Mouse (Mus musculus) frontal cortex, adult (tissue): Measurements from ENCODE around the gene Atp5mpl.

Source experiments
- ATAC-seq: cut with Nextera tagmentation; 2 replicates; pipeline ENCODE4 v1.9.2; 2017; ENCODE audit warnings: mild to moderate bottlenecking, moderate library complexity, mixed read lengths; ENCODE audit not compliant: low TSS enrichment

Atp5mpl gene

DNA sequence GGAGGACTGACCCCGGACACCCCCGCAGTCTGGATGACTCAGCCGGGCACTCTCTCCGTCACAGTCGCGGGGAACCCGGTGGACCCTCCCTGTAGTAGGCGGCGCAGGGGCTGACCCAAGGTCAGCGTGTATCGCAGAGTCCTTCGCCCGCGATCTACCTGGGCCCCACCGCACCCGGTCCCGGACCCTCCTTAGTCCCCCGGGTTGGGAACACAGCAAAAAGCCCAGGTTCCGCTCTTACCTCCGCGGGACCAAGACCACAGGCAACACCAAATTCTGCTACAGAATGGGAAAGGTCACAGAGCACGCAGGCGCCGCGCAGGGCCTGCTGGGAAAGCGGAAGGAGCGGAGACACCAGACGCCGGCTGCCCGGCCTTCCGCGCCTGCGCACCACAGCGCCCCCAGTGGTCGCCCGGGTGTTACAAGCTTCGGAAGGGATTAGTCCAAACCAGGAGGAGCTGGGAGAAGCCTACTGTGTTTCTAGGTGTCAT lies at the start of gene Atp5mpl:
Atp5mpl (minus strand) TSS at position 295 of the 491 bp plus-strand sequence.
- ATAC-seq = peak; percentile 96

GRCm38 (mm10) chr12:112016346-112016745 lies 49.6 kb upstream of the Atp5mpl start:
- ATAC-seq = no peak

DNA sequence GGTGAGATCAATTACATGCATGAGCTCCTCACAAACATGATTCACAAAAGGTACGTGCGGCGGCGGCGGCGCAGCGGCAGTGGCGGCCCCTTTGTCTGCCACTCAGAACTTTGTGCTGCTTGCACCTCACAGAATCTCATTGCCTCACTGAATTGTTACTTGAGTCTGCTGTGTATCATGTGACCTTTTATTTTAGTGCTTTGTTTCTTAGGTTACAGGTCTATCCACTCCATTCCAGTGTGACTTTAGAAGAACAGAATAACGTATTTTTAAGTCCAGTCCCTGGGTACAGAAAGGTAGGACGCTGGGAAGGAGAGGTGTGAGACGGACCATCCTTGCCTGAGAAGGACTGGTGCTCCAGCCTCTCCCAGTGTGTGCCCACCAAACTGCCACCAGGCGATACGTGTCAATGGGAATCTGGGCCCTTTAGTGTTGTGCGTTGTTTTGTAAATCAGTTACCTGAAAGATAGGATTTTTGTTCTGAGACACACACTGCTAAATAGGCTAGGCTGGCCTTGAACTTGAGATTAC lies 46.6 kb upstream of the Atp5mpl start:
- ATAC-seq = no peak

- no peak for ATAC-seq
These were observed 45.9 kb upstream of the Atp5mpl start for GRCm38 (mm10) chr12:112012511-112013270.

GRCm38 (mm10) chr12:112001223-112001622 lies 34.4 kb upstream of the Atp5mpl start:
- ATAC-seq = peak; percentile 77; the same call in 1 of the 2 replicates

DNA sequence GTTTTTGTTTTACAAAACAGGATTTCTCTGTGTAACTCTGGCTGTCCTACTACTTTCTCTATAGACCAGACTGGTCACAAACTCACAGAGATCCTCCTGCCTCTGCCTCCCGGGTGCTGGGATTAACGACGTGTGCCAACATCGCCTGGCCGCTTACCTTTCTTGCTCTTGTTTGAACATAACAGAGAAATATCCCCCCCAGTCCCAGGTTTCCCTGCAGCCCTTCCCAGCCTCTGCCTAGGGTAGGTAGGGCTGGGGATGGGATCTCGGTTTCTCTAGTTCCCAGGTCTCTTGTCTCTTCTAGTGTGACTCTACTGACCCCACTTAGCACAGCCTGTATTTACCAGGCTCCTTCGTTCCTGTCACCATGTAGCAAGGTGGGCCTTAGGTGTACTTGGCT lies 33.0 kb upstream of the Atp5mpl start:
- ATAC-seq = no peak

- no peak for ATAC-seq
These were observed 28.4 kb upstream of the Atp5mpl start for GRCm38 (mm10) chr12:111995161-111995560.

DNA sequence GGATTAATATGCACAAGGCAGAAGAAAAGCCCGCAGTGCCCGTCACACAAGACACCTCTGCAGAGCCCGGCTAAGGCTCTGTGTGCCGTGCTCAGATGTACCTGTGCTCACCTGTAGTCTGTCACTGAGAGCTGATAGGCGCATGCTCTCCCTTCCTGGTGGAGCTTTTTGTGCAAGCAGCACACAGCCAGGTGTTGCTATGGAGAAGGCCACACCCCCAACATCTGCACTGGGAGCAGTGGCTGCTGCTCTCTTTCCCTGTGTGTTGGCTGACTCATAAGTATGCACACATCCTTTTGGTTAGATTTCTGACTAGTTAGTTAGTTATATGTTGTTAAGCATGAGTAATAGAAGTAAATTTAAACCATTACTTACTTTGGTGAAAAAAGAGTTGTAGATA lies 25.8 kb upstream of the Atp5mpl start:
- ATAC-seq = no peak

- peak; percentile 55; the same call in 1 of the 2 replicates for ATAC-seq
These were observed 20.0 kb upstream of the Atp5mpl start for GRCm38 (mm10) chr12:111986756-111987155.

GRCm38 (mm10) chr12:111983165-111983564 lies 16.4 kb upstream of the Atp5mpl start:
- no peak for ATAC-seq

GRCm38 (mm10) chr12:111981831-111982230 lies 15.1 kb upstream of the Atp5mpl start:
- ATAC-seq = no peak

- ATAC-seq = peak; percentile 83
These were observed 14.2 kb upstream of the Atp5mpl start, which contains the start of gene Rd3l for GRCm38 (mm10) chr12:111980887-111981367. TSS of gene Rd3l (minus strand) at chr12:111981317.

DNA sequence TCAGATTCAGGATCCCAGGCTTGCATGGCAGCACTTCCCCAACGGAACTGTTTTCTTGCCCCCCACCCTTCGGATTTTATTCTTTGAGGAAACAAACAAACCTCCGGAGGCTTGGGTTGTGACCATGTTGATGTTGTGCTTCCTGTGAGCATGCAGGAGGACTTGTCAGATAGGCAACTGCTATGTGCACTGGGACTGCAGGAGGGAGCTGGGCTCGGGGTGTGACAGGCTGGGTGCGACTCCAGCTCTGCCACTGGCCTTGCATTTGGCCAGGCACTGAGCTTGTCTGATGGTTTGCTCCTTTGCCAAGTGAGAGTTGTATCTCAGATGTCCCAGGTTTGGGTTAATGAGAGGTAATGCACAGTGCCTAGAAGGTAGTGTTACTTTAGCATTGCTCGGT lies 11.5 kb upstream of the Atp5mpl start:
- ATAC-seq = no peak

GRCm38 (mm10) chr12:111977138-111977537 lies 10.4 kb upstream of the Atp5mpl start:
- ATAC-seq = peak; percentile 60

DNA sequence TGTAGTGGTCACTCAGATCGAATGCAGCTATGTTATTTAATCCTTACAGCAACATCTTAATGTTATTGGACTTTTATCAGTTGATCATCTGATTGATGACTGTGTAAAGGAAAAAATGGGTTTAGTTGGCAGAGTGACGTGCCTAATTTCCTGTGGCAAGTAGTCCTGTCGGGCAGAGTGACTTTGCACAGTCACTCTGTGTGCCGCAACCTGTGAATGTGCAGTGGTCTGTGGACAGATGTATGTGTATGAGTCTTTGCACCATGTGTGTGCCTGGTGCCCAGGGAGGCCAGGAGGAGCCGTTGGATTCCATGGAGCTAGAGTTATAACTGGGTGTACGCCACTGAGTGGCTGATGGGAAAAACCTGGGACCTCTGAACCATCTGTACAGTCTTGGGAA lies 7.8 kb upstream of the Atp5mpl start:
- ATAC-seq = no peak

GRCm38 (mm10) chr12:111972504-111972903 lies 5.7 kb upstream of the Atp5mpl start:
- ATAC-seq = no peak

GRCm38 (mm10) chr12:111971231-111971686 lies 4.5 kb upstream of the Atp5mpl start, which contains the start of gene Tdrd9:
TSS of gene Tdrd9 (plus strand) at chr12:111971559.
- ATAC-seq = no peak

DNA sequence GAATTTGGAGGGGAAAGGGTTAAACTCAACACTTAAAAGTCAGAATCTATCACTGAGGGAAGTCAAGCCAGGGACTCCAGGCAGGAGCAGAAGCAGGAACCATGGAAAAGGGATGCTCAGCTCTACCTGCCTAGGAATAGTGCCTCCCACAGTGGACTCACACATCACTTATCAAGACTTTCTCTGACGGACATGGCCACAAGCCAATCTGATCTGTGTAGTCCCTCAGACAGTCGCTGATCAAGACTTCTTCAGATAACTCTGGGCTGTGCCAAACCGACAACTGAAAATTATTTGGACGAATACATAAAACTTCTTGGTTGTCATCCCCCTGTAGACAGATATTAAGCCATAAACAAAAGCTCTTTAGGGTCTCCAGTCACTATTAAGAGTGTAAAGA lies 3.3 kb upstream of the Atp5mpl start:
- no peak for ATAC-seq

- ATAC-seq = no peak
These were observed 3.4 kb downstream of the Atp5mpl start for GRCm38 (mm10) chr12:111963339-111963738.

DNA sequence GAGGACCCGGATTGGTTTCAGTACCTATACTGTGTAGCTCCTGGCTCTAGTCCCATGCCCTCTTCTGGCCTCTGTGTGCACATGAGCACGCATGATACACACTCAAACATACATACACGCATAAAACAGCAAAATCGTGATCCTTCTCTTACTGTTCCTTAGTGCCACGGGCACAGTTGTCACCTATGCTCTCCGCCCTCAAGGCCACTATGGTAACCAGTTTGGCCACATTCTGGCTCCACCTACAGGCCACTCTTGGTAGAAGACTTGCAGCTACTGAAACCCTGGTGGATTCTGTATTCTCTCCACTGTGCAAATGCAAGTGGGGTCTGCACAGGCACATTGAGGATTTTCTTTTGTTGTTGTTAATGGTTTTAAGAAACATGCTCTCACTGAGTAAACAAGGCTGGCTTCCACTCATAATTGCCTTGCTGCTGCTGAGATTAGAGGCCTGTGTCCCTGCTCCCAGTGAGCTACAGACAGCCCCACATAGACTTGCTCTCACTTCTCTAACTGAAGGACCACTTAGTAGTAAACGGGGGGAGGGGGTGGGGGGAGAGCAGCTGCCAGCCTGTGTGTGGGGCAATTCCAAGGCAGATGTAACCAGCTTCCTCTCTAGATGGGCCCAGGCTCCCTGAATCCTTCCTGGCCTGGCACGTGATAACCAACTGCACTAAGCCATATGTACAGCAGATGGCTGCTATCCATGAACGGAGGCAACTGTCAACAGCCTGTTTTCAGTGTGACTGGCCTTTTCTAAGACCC lies 8.5 kb downstream of the Atp5mpl start:
- peak; percentile 75 for ATAC-seq

GRCm38 (mm10) chr12:111956173-111956572 lies 10.6 kb downstream of the Atp5mpl start:
- ATAC-seq = no peak

DNA sequence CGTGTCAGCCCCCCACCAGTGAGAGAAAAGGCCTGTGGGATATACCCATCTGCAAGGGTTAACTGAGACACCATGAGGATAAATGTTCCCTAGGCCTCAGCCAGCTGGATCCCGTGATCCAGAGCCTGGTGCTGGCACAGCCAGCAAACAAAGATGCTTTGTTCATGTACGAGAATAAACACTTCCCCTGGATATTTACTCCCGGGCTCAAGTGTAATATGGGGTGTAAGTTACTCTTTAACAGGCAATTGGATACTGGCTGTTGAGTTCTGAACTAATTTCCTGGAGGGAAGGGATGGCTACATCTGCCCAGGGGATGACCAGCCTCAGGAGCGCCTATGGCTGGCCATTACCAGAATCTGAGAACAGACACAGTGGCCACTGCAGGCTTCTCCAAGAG lies 15.1 kb downstream of the Atp5mpl start:
- no peak; the same call in 1 of the 2 replicates for ATAC-seq
